Mouse (Mus musculus) kidney, adult 2 months (tissue): ENCODE measurements around the gene Ror1. TPM values are rescaled to one million over a fixed set of nuclear protein-coding genes. Genes with fewer than 3 reads are reported as not detected.
A peak's percentile ranks its signal among the peaks of the same experiment; 100 is the strongest.

Experiments
- DNase-seq: peaks from one replicate; pipeline ENCODE4 v3.0.0; 2021
- H3K27ac ChIP-seq: fragments of 200-500 bp; 2 replicates; pipeline ENCODE4 v1.5.1; 2012; ENCODE audit warnings: low read depth, low read length, control low read depth, inconsistent platforms; ENCODE audit not compliant: insufficient read depth
- H3K27me3 ChIP-seq: fragments of 200-500 bp; replicated peaks from 2 replicates; pipeline ENCODE4 v1.6.1; 2012; ENCODE audit warnings: mild to moderate bottlenecking, moderate library complexity, low read length, inconsistent platforms; ENCODE audit not compliant: control insufficient read depth, insufficient read depth
- H3K36me3 ChIP-seq: fragments of 200-500 bp; 2 replicates; pipeline ENCODE4 v1.6.1; 2012; ENCODE audit warnings: mild to moderate bottlenecking, moderate library complexity, low read length, inconsistent platforms; ENCODE audit not compliant: control insufficient read depth, insufficient read depth
- H3K4me1 ChIP-seq: fragments of 200-500 bp; 2 replicates; pipeline ENCODE4 v1.6.1; 2011; ENCODE audit warnings: low read length; ENCODE audit not compliant: control insufficient read depth, insufficient read depth
- H3K4me3 ChIP-seq: fragments of 200-500 bp; 2 replicates; pipeline ENCODE4 v1.5.1; 2011; ENCODE audit warnings: mild to moderate bottlenecking, low read depth, low read length, control low read depth; ENCODE audit not compliant: insufficient read depth
- CTCF ChIP-seq: fragments of 200-500 bp; conservative IDR thresholded peaks from 2 replicates; pipeline ENCODE4 v1.5.1; 2011; ENCODE audit warnings: low read depth, mild to moderate bottlenecking, control low read depth, low read length, moderate library complexity, mixed read lengths; ENCODE audit not compliant: insufficient read depth, insufficient read length
- POLR2A ChIP-seq: fragments of 200-500 bp; IDR thresholded peaks from one replicate; pipeline ENCODE4 v1.6.1; 2011; ENCODE audit warnings: low read depth, low read length, control low read depth
- WGBS: fragments of 180-500 bp; shearing (Covaris S2); methylation state at CpG from one replicate; pipeline ENCODE4 v1.1.7; 2018; 5-methylcytosine and 5-hydroxymethylcytosine counted together
- polyA plus RNA-seq: library from polyadenylated mRNA; depleted of rRNA; stranded (reverse); fragments of >200 nt; gene quantifications from 2 replicates; pipeline ENCODE4 v1.2.3, GENCODE M21; 2012; rRNA removed

Gene Ror1
- polyA plus RNA-seq, 1 experiment = 2.2 TPM

GRCm38 (mm10) chr4:100446897-100447296 is 351.3 kb downstream of the Ror1 start:
- Histone ChIP-seq H3K27ac (no peak overlapping the region), H3K27me3 (no peaks in the 10 kb centered on the region), H3K36me3 (no peaks in the 10 kb centered on the region), H3K4me1 (no peaks in the 10 kb centered on the region), H3K4me3 (no peak overlapping the region)
- TF ChIP-seq CTCF (no peak), POLR2A (no peak)
- 42% methylated on average over 3 of the region's 3 CpGs for WGBS
- no peak for DNase-seq

GRCm38 (mm10) chr4:100462493-100463120 is 367.0 kb downstream of the Ror1 start:
- no peak for DNase-seq
- Histone ChIP-seq H3K4me3 (no peak overlapping the region), H3K4me1 (no peaks in the 10 kb centered on the region), H3K36me3 (no peaks in the 10 kb centered on the region), H3K27ac (no peak overlapping the region), H3K27me3 (no peaks in the 10 kb centered on the region)
- TF ChIP-seq CTCF (no peak), POLR2A (no peak)
- WGBS = 56% methylated on average over 9 of the region's 9 CpGs

- Histone ChIP-seq H3K27ac (peak within 1 kb of the TSS; percentile 56; the same call in 1 of the 2 replicates), H3K36me3 (no peaks in the 10 kb centered on the region), H3K4me3 (peak within 1 kb of the TSS; percentile 56), H3K27me3 (no peaks in the 10 kb centered on the region), H3K4me1 (peaks cover 5% of the 10 kb centered on the region; the same call in 1 of the 2 replicates)
- WGBS = 17% methylated on average over 15 of the region's 15 CpGs
- peak; percentile 93 for DNase-seq
- TF ChIP-seq POLR2A (no peak), CTCF (no peak)
These were observed 383.2 kb downstream of the Ror1 start, which contains the start of gene Ube2u for GRCm38 (mm10) chr4:100478592-100479321. Ube2u (plus strand) TSS chr4:100478849.

- H3K4me1 ChIP-seq = no peaks in the 10 kb centered on the region
- H3K27me3 ChIP-seq = no peaks in the 10 kb centered on the region
- no peak overlapping the region for H3K4me3 ChIP-seq
- TF ChIP-seq CTCF = no peak
- TF ChIP-seq POLR2A = no peak
- no peaks in the 10 kb centered on the region for H3K36me3 ChIP-seq
- no peak overlapping the region for H3K27ac ChIP-seq
- WGBS = 85% methylated on average over 3 of the region's 3 CpGs
- DNase-seq = no peak
These were observed 392.9 kb downstream of the Ror1 start for GRCm38 (mm10) chr4:100488447-100488846.

Other genes starting within 250 kb of the Ror1 start
- 82.9 and 84.2 TPM in 2 replicates for gene Pgm1, start 166.4 kb upstream of the Ror1 start, polyA plus RNA-seq
- 0.86 and 1.3 TPM in 2 replicates for gene Itgb3bp, start 166.0 kb upstream of the Ror1 start, polyA plus RNA-seq